Mouse (Mus musculus) forebrain, postnatal 0 days (tissue): ENCODE measurements around the gene Cybb. TPM values are rescaled to one million over a fixed set of nuclear protein-coding genes. Genes with fewer than 3 reads are reported as not detected.
"Not testable (repeated sequence)": the region's sequence is repeated elsewhere in the genome, so short reads cannot be mapped to it uniquely, and the experiment has no call there.

Experiments used
- ATAC-seq: fragments of 200-750 bp; cut with Nextera tagmentation; 2 replicates; pipeline ENCODE4 v1.8.0; 2017; ENCODE audit warnings: mild to moderate bottlenecking, moderate library complexity
- DNase-seq: peaks from one replicate; pipeline ENCODE4 v3.0.0-alpha.2; 2015
- H3K27ac ChIP-seq: fragments of 300-500 bp; sonication (generic); 2 replicates; pipeline ENCODE4 v1.5.1; 2014; ENCODE audit warnings: low read depth, mild to moderate bottlenecking, antibody characterized with exemption, low read length, moderate library complexity, mixed read lengths
- H3K27me3 ChIP-seq: fragments of 300-500 bp; sonication (generic); 2 replicates; pipeline ENCODE4 v1.6.1; 2014; ENCODE audit warnings: mild to moderate bottlenecking, low read length, mixed read lengths; ENCODE audit not compliant: insufficient read depth
- H3K36me3 ChIP-seq: fragments of 300-500 bp; sonication (generic); 2 replicates; pipeline ENCODE4 v1.6.1; 2014; ENCODE audit warnings: mild to moderate bottlenecking, moderate library complexity; ENCODE audit not compliant: insufficient read depth
- H3K4me1 ChIP-seq: fragments of 300-500 bp; sonication (generic); 2 replicates; pipeline ENCODE4 v1.6.1; 2014; ENCODE audit warnings: antibody characterized with exemption; ENCODE audit not compliant: insufficient read depth
- H3K4me2 ChIP-seq: fragments of 300-500 bp; sonication (generic); 2 replicates; pipeline ENCODE4 v1.6.1; 2014; ENCODE audit warnings: low read depth, mild to moderate bottlenecking, moderate library complexity
- H3K4me3 ChIP-seq: fragments of 300-500 bp; sonication (generic); 2 replicates; pipeline ENCODE4 v1.5.1; 2014; ENCODE audit warnings: low read depth, low read length, mixed read lengths
- H3K9ac ChIP-seq: fragments of 300-500 bp; sonication (generic); 2 replicates; pipeline ENCODE4 v1.6.1; 2014; ENCODE audit warnings: mild to moderate bottlenecking
- H3K9me3 ChIP-seq: fragments of 300-500 bp; sonication (generic); 2 replicates; pipeline ENCODE4 v1.6.1; 2016; ENCODE audit warnings: low read length
- CTCF ChIP-seq: sonication (generic); IDR thresholded peaks from 2 replicates; pipeline ENCODE4 v1.5.1; 2016; ENCODE audit warnings: antibody characterized with exemption, control low read depth, low read depth
- WGBS: fragments of 180-500 bp; shearing (Covaris S2); extraction: QIAGEN DNeasy Blood & Tissue Kit; methylation state at CpG from one replicate; pipeline ENCODE4 v1.1.7; 2014; 5-methylcytosine and 5-hydroxymethylcytosine counted together
- polyA plus RNA-seq: library from polyadenylated mRNA; unstranded; fragments of >200 nt; fragmentation: Nextera tagmentation; extraction: Ambion mirVana; gene quantifications from 2 replicates; pipeline ENCODE4 v1.2.1, GENCODE M21; 2015
- total RNA-seq: library from RNA; depleted of rRNA; stranded (reverse); fragments of >200 nt; gene quantifications from 2 replicates; pipeline ENCODE4 v1.2.3, GENCODE M21; 2014; rRNA removed

Gene Cybb
- 0.33 and 0.54 TPM in 2 replicates for total RNA-seq
- polyA plus RNA-seq = 0.50 and 0.54 TPM in 2 replicates

DNA sequence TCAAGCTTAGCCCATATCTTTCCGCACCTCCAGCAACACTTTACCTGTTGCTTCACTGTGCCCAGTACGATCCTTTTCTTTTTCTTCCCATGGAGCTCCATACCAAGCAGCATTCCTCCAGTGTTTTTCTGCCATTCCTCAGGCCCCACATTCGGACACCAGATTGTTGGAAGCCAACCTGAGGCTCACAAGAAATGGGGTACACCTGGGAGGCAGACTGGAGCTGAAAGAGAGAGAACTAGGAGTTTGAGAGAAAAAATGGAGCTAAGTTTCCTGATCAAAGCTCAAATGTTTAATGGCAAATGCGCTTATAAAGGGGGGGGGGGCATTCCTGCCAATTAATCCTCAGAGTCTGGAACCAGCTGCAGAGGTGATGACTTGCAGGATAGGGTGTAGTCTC is at the start of gene Cybb:
Gene Cybb, minus strand, starts transcription at position 101 of the 400 bp plus-strand sequence.
- H3K9me3 ChIP-seq = no peaks in the 10 kb centered on the region
- no peak for DNase-seq
- no peak for TF ChIP-seq CTCF
- ATAC-seq = no peak
- no peak within 1 kb of the TSS for H3K4me2 ChIP-seq
- H3K27me3 ChIP-seq = no peaks in the 10 kb centered on the region
- H3K9ac ChIP-seq = no peak within 1 kb of the TSS
- no peak within 1 kb of the TSS for H3K27ac ChIP-seq
- H3K4me1 ChIP-seq = no peaks in the 10 kb centered on the region
- H3K36me3 ChIP-seq = no peaks in the 10 kb centered on the region
- WGBS = 87% methylated on average over 4 of the region's 4 CpGs
- no peak within 1 kb of the TSS for H3K4me3 ChIP-seq

DNA sequence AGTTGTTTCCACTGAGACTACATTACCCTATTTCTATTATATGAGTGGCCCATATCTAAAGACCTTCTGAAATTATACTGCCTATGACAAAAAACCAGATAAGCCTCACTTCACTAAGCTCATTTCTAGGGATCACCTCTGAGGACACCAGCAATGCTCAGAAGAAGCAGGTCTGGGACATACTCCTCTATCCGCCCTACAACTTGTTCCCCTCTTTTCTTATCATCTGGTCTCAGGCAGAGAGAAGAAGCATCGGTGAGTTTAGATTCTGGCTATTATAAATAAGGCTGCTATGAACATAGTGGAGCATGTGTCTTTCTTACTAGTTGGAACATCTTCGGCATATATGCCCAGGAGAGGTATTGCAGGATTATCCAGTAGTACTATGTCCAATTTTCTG is 49.3 kb upstream of the Cybb start:
- Histone ChIP-seq H3K9ac (no peak overlapping the region), H3K9me3 (no peaks in the 10 kb centered on the region), H3K36me3 (no peaks in the 10 kb centered on the region), H3K4me1 (no peaks in the 10 kb centered on the region), H3K27ac (no peak overlapping the region), H3K4me3 (no peak overlapping the region), H3K27me3 (no peaks in the 10 kb centered on the region), H3K4me2 (no peak overlapping the region)
- 96% methylated on average over 3 of the region's 3 CpGs for WGBS
- DNase-seq = no peak
- no peak for TF ChIP-seq CTCF
- no peak for ATAC-seq

DNA sequence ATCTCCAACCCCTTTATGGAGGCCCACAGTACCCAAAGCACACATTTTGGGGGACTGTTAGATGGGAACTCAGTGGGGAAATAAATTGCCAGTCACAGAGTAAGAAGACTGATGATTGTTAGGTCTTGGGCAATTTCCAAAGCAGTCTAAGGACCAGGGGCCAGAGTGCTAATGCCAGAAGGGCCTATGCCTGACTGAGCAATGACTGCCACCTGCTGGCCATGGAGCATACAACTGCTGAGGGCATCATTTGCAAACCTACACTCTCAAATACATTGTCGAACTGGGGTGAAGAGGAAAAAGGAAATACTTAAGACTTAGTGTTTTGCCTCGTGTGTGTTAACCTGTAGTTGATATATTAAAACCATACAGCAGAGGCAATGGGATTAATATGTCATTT is 32.4 kb upstream of the Cybb start:
- H3K36me3 ChIP-seq, H3K27ac ChIP-seq, H3K9ac ChIP-seq, H3K4me1 ChIP-seq, H3K4me3 ChIP-seq, H3K27me3 ChIP-seq, H3K4me2 ChIP-seq, H3K9me3 ChIP-seq: not testable (repeated sequence)
- peak; percentile 59; the same call in 1 of the 2 replicates for ATAC-seq
- DNase-seq = peak; percentile 31
- TF ChIP-seq CTCF = peak; percentile 58
- 39% methylated on average over 2 of the region's 2 CpGs for WGBS

DNA sequence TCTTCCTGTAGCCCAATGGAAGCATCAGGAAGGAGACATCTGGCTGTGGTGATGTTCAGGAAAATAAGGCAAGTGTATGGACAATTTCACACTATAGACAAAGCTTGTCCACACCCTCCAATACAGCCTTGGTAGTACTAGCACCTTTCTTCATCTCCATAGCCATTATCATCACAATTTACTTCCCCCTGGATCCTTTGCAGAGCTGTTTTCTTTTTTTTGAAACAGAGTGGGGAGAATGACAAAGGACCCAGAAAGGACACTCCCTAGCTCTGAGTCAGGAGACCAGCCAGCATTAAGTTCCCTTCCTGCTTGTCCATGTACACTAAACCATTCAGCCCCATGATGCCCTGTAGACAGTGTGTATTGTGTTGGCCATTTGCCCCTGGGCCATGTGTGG is 30.0 kb upstream of the Cybb start:
- not testable (repeated sequence) for H3K36me3 ChIP-seq, ATAC-seq, DNase-seq, H3K27me3 ChIP-seq, H3K4me1 ChIP-seq, H3K4me3 ChIP-seq, H3K4me2 ChIP-seq, H3K27ac ChIP-seq, H3K9me3 ChIP-seq, H3K9ac ChIP-seq

DNA sequence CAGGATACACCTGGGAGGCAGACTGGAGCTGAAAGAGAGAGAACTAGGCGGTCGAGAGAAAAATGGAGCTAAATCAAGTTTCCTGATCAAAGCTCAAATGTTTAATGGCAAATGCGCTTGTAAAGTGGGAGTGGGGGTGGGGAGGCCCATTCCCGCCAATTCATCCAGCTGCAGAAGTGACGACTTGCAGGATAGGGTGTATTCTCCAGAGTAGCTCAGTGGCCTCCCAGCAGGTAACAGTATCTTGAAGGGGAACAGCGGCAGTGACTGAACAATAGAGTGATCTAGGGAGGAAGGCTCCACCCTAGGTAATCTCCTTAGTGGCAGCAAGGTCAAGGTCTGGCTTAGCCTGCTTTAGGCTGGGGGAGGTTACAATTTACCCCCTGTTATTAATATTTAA is 12.5 kb downstream of the Cybb start:
- ATAC-seq, H3K9me3 ChIP-seq, H3K4me3 ChIP-seq, H3K4me2 ChIP-seq, H3K27me3 ChIP-seq, H3K27ac ChIP-seq, H3K4me1 ChIP-seq, H3K36me3 ChIP-seq, H3K9ac ChIP-seq, DNase-seq: not testable (repeated sequence)
- 80% methylated on average over 6 of the region's 6 CpGs for WGBS

DNA sequence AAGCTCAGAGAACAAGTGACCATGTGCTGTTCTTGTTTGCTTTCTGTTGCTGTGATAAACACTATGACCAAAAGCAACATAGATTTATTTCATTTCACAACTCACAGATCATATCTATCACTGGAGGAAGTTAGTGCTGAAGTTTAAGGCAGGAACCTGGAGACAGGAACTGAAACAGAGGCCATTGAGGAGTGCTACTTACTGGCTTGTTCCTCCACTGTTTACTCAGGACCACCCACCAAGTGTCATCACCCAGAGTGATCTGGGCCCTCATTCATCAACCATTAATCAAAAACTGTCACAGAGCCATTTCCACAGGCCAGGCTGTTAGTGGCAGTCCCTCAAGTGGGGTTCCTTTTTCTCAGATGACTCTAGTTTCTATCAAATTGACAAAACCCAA is 13.1 kb downstream of the Cybb start:
- Histone ChIP-seq H3K9me3 (no peaks in the 10 kb centered on the region), H3K27ac (no peak overlapping the region), H3K36me3 (no peaks in the 10 kb centered on the region), H3K27me3 (no peaks in the 10 kb centered on the region), H3K4me2 (no peak overlapping the region), H3K4me3 (no peak overlapping the region), H3K4me1 (no peaks in the 10 kb centered on the region), H3K9ac (no peak overlapping the region)
- ATAC-seq = no peak
- TF ChIP-seq CTCF = no peak
- DNase-seq = no peak

DNA sequence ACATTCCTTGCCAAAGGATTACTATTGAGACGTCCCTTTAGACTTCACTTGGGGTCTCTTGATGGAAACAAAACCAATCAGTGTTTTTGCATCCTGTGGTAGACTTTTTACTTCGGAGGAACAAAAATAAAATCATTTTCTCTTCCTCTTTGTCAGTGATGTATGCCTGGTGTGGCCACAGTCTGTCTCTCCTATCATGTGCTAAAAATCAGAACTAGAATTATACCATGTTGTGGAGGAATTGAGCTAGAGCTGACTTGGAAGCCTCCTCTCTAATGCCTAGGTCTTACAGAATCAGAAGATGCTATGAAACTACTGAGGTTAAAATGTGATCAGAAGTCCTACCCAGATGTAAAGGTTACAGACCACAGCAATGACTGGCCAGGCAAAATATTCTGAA is 13.8 kb downstream of the Cybb start:
- H3K36me3 ChIP-seq = no peaks in the 10 kb centered on the region
- H3K27ac ChIP-seq = no peak overlapping the region
- no peak for DNase-seq
- no peak for TF ChIP-seq CTCF
- no peak overlapping the region for H3K4me3 ChIP-seq
- no peaks in the 10 kb centered on the region for H3K9me3 ChIP-seq
- no peak for ATAC-seq
- no peak overlapping the region for H3K4me2 ChIP-seq
- no peak overlapping the region for H3K9ac ChIP-seq
- no peaks in the 10 kb centered on the region for H3K4me1 ChIP-seq
- H3K27me3 ChIP-seq = no peaks in the 10 kb centered on the region
- 65% methylated on average over 2 of the region's 2 CpGs for WGBS

DNA sequence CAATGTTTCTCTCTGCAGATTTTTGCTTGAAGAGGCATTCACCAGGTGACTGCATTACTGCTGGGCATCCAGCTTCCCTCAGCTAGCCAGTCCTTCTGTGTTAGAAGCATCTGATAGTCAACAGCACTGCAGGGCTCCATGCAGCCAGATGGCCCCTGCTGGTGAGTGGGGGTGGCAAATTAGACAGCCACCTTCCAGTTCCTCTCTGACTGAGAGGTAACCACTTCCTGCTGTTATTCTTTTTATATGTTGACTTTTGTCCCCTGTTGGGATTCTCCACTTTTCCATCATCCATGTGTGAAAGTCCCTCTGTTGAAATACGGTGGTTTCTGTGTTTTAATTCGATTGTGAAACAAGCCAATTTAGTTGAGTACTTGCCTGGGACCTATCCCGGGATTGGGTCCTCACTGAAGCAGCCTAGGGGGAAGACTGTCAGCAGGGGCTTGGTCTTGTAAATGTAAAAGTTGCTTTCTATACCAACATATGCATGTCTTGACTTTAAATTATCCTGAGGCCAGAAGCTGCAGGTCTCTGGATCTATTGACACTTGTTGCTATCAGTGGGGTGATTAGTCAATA is 16.7 kb downstream of the Cybb start:
- Histone ChIP-seq H3K4me2 (no peak overlapping the region), H3K27me3 (no peaks in the 10 kb centered on the region), H3K27ac (no peak overlapping the region), H3K36me3 (no peaks in the 10 kb centered on the region), H3K9me3 (no peaks in the 10 kb centered on the region), H3K4me3 (no peak overlapping the region), H3K9ac (no peak overlapping the region), H3K4me1 (no peaks in the 10 kb centered on the region)
- DNase-seq (no peak), ATAC-seq (no peak)
- WGBS = 53% methylated on average over 3 of the region's 3 CpGs
- TF ChIP-seq CTCF = no peak
